25 mouse cellular contexts compared by ENCODE assay signal in genomic region chr10:118927316-118927715, GRCm38 (mm10). TPM values are rescaled to one million over a fixed set of nuclear protein-coding genes. Genes with fewer than 3 reads are reported as not detected.
DNase-seq lines count a peak whose midpoint lies in the region; ATAC-seq and TF ChIP-seq lines count a peak whose summit lies in the region.
"Had no signal": no experiment of that assay in that cellular context is flagged by ENCODE, and none has a peak within 500 bp of the region (broad histone marks: within the 10 kb centered on the region; RNA-seq: fewer than 3 reads in every experiment).

No protein-coding gene starts in this region.

- WGBS in kidney, postnatal 0 days: 73% methylated on average over 12 of the region's 12 CpGs
- 61% methylated on average over 12 of the region's 12 CpGs for WGBS in lung, embryonic 16.5 days

- H3K9me3 ChIP-seq in kidney, postnatal 0 days (replicated peaks; ENCODE audit: low read length): no peaks in the 10 kb centered on the region
- no peaks in the 10 kb centered on the region for H3K9me3 ChIP-seq in lung, embryonic 16.5 days (ENCODE audit: control insufficient read depth, low read length)
- H3K9me3 ChIP-seq: embryonic facial prominence, embryonic 12.5 days; heart, embryonic 10.5 days had no signal

- peak; percentile 65 for DNase-seq in kidney, postnatal 0 days (ENCODE audit: low spot score)
- no peak for DNase-seq in kidney, adult 11 months
- DNase-seq in kidney, postnatal 4 days: peak; percentile 8 to 22
- DNase-seq in kidney, postnatal 25 days: no peak
- no peak for DNase-seq in lung, postnatal 4 days
- DNase-seq: adrenal gland, adult 2 months; adrenal gland, postnatal 14 days; cerebellum, adult 11 months; cerebellum, adult 2 months; cerebellum, adult 9-11 months; cerebellum, postnatal 25 days; forebrain, postnatal 0 days; gastrocnemius, adult 2 months; gastrocnemius, postnatal 14 days; heart, adult 2 months; heart, postnatal 14 days; heart, postnatal 4 days had no signal

- no peak for TF ChIP-seq CTCF in kidney, postnatal 0 days (IDR thresholded peaks at IDR 0.05; ENCODE audit: low read depth)

- H3K27me3 ChIP-seq in kidney, postnatal 0 days (ENCODE audit: insufficient read depth, low read length): no peaks in the 10 kb centered on the region
- no peaks in the 10 kb centered on the region for H3K27me3 ChIP-seq in lung, embryonic 16.5 days (ENCODE audit: control insufficient read depth, insufficient read depth, low read depth, low read length)
- H3K27me3 ChIP-seq: embryonic facial prominence, embryonic 12.5 days had no signal

- H3K27ac ChIP-seq in kidney, postnatal 0 days: no peak overlapping the region
- H3K27ac ChIP-seq in lung, embryonic 16.5 days (ENCODE audit: low read length): peak overlapping the region; percentile 15; the same call in 1 of the 2 replicates
- H3K27ac ChIP-seq: embryonic facial prominence, embryonic 12.5 days; embryonic facial prominence, embryonic 15.5 days; gastrocnemius, adult 2 months; heart, adult 2 months; heart, embryonic 10.5 days; heart, embryonic 13.5 days; hindbrain, embryonic 14.5 days had no signal

- 0 out of 2 replicates have a peak, but pooled peaks cover 3% of the 10 kb centered on the region for H3K4me1 ChIP-seq in kidney, postnatal 0 days (replicated peaks; ENCODE audit: insufficient read depth, low read length)
- H3K4me1 ChIP-seq in lung, embryonic 16.5 days (replicated peaks; ENCODE audit: control insufficient read depth, insufficient read depth, low read length): peaks cover 8% of the 10 kb centered on the region

- no peaks in the 10 kb centered on the region for H3K36me3 ChIP-seq in kidney, postnatal 0 days (ENCODE audit: insufficient read depth, low read length)
- H3K36me3 ChIP-seq in lung, embryonic 16.5 days (ENCODE audit: control insufficient read depth, insufficient read depth, low read length): no peaks in the 10 kb centered on the region
- H3K36me3 ChIP-seq: embryonic facial prominence, embryonic 12.5 days; embryonic facial prominence, embryonic 15.5 days; heart, embryonic 10.5 days; heart, embryonic 13.5 days had no signal

- no peak overlapping the region for H3K4me2 ChIP-seq in kidney, postnatal 0 days (ENCODE audit: low read length)
- H3K4me2 ChIP-seq in lung, embryonic 16.5 days (ENCODE audit: low read depth, low read length): no peak overlapping the region
- H3K4me2 ChIP-seq: embryonic facial prominence, embryonic 12.5 days; embryonic facial prominence, embryonic 15.5 days; heart, embryonic 13.5 days; hindbrain, embryonic 14.5 days had no signal

- no peak overlapping the region for H3K9ac ChIP-seq in kidney, postnatal 0 days (ENCODE audit: low read depth, low read length)
- H3K9ac ChIP-seq in lung, embryonic 16.5 days (ENCODE audit: low read length): no peak overlapping the region
- H3K9ac ChIP-seq: embryonic facial prominence, embryonic 12.5 days; embryonic facial prominence, embryonic 15.5 days; forebrain, postnatal 0 days; heart, embryonic 13.5 days; hindbrain, embryonic 14.5 days had no signal

- ATAC-seq in kidney, postnatal 0 days (replicated peaks; ENCODE audit: low FRiP score, low read depth): no peak
- ATAC-seq in lung, embryonic 16.5 days (ENCODE audit: low read depth): peak; percentile 21; the same call in 1 of the 2 replicates
- ATAC-seq: CD4-positive, CD25-positive, alpha-beta regulatory T cell, adult 4 months; forebrain, embryonic 14.5 days; forebrain, postnatal 0 days had no signal

- H3K4me3 ChIP-seq in kidney, postnatal 0 days (replicated peaks; ENCODE audit: low read depth, low read length): no peak overlapping the region
- no peak overlapping the region for H3K4me3 ChIP-seq in lung, embryonic 16.5 days (ENCODE audit: low read length)
- H3K4me3 ChIP-seq: embryonic facial prominence, embryonic 12.5 days; embryonic facial prominence, embryonic 15.5 days; gastrocnemius, adult 2 months; heart, adult 2 months; heart, embryonic 10.5 days; heart, embryonic 13.5 days had no signal

RNA-seq across cellular contexts. Expression of gene Dyrk2, which starts 57.3 kb away (rescaled TPM):
- polyA plus RNA-seq in kidney, postnatal 0 days (2015; fragmentation: Nextera tagmentation; extraction: Ambion mirVana): 8.5 TPM in 2 replicates
- polyA plus RNA-seq in lung, embryonic 16.5 days (2015; fragmentation: Nextera tagmentation; extraction: Ambion mirVana): 6.7 and 6.9 TPM in 2 replicates

Comparison
In these comparisons a context has a peak if more than half of its experiments do, and no peak if none do; other contexts are left out.
1. DNase-seq: peak in kidney, postnatal 0 days (single experiment) and kidney, postnatal 4 days (2 of 2); none in kidney, adult 11 months (single experiment), kidney, postnatal 25 days (0 of 2) and lung, postnatal 4 days (0 of 2).